ENCODE assay signal across 14 mouse cellular contexts in the genomic region with DNA sequence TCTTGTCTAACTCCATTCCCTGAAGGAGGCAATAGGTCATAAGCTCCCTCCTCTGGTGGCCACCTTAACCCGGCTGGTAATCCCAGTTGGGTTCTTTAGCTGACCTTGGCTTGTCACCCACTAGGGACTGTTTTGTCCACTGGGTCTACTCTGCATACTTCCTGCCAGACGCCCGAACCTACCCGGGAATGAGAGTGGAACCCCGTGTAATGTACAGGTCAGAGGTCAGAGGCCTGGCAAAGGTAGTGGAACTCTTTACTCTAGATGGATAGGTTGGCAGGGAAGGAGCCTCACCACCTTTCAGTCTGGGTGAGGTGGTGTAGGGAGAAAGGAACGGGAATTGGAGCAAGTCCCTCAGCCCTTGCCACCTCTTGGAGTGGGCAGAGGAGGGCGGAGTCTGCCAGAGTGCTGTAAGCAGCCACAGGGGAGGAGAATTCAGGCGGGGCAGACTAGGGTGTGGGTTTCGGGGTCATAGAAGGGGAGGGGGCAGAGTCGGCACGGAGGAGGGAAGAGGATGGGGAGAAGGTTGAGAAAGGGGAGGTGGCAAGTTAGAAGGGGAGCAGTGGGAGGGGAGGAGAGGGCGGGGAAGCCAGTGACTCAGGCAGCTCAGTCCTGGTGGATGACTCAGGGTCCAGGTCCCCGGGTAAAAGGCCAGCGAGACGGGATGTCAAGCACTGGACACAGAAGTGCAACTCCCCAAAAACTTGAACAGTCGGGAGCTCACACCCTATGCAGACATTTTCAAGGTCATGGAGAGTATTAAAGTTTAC. TPM values are rescaled to one million over a fixed set of nuclear protein-coding genes. Genes with fewer than 3 reads are reported as not detected.
DNase-seq lines count a peak whose midpoint lies in the region; ATAC-seq and TF ChIP-seq lines count a peak whose summit lies in the region.
"Had no signal": no experiment of that assay in that cellular context is flagged by ENCODE, and none has a peak within 500 bp of the region (broad histone marks: within the 10 kb centered on the region; RNA-seq: fewer than 3 reads in every experiment).

No protein-coding gene starts in this region.

- H3K27ac ChIP-seq in forebrain, embryonic 12.5 days, result no peak overlapping the region
- H3K27ac ChIP-seq in forebrain, postnatal 0 days (ENCODE audit: low read depth, low read length), result no peak overlapping the region
- H3K27ac ChIP-seq in midbrain, embryonic 11.5 days (ENCODE audit: low read depth, low read length), result no peak overlapping the region
- H3K27ac ChIP-seq in midbrain, embryonic 16.5 days (ENCODE audit: low read length), result no peak overlapping the region
- H3K27ac ChIP-seq in stomach, embryonic 15.5 days, result no peak overlapping the region
- H3K27ac ChIP-seq: embryonic facial prominence, embryonic 13.5 days; liver, embryonic 14.5 days had no signal

- 86% methylated on average over 15 of the region's 16 CpGs for WGBS in forebrain, embryonic 12.5 days
- WGBS in forebrain, postnatal 0 days, result 89% methylated on average over 16 of the region's 16 CpGs
- whole genome bisulfite sequencing in midbrain, embryonic 11.5 days, result 87% methylated on average over 16 of the region's 16 CpGs
- 86% methylated on average over 16 of the region's 16 CpGs for WGBS in midbrain, embryonic 16.5 days
- 67% methylated on average over 16 of the region's 16 CpGs for WGBS in stomach, embryonic 15.5 days

- ATAC-seq in forebrain, embryonic 12.5 days (ENCODE audit: low FRiP score), result 0 out of 2 replicates have a peak, but pooled peaks have one; percentile 14
- ATAC-seq in forebrain, postnatal 0 days, result no peak
- peak; percentile 30; the same call in 1 of the 2 replicates for ATAC-seq in midbrain, embryonic 11.5 days (ENCODE audit: low FRiP score)
- no peak for ATAC-seq in midbrain, embryonic 16.5 days
- 0 out of 2 replicates have a peak, but pooled peaks have one; percentile 56 for ATAC-seq in stomach, embryonic 15.5 days (ENCODE audit: insufficient read depth, low FRiP score, low read depth)
- ATAC-seq: CD4-positive, CD25-positive, alpha-beta regulatory T cell, adult 4 months; hindbrain, embryonic 16.5 days had no signal

- peaks cover 62% of the 10 kb centered on the region for H3K36me3 ChIP-seq in forebrain, embryonic 12.5 days (replicated peaks)
- H3K36me3 ChIP-seq in forebrain, postnatal 0 days (ENCODE audit: insufficient read depth), result peaks cover 24% of the 10 kb centered on the region; the same call in 1 of the 2 replicates
- H3K36me3 ChIP-seq in midbrain, embryonic 11.5 days (ENCODE audit: control insufficient read depth, insufficient read depth, low read length), result peaks cover 16% of the 10 kb centered on the region
- peaks cover 3% of the 10 kb centered on the region; the same call in 1 of the 2 replicates for H3K36me3 ChIP-seq in midbrain, embryonic 16.5 days (ENCODE audit: control insufficient read depth, insufficient read depth, low read length)
- peaks cover 3% of the 10 kb centered on the region; the same call in 1 of the 2 replicates for H3K36me3 ChIP-seq in stomach, embryonic 15.5 days

- DNase-seq in forebrain, postnatal 0 days, result no peak
- no peak for DNase-seq in midbrain, embryonic 11.5 days (ENCODE audit: low spot score, missing footprints)
- peak; percentile 36 for DNase-seq in adrenal gland, postnatal 25 days
- DNase-seq in yolk sac, embryonic 10.5 days (ENCODE audit: low spot score), result no peak
- no peak for DNase-seq in layer of hippocampus, postnatal 36 days
- DNase-seq: kidney, postnatal 4 days; right cerebral cortex, postnatal 25 days had no signal

- H3K27me3 ChIP-seq in forebrain, embryonic 12.5 days, result no peaks in the 10 kb centered on the region
- H3K27me3 ChIP-seq in forebrain, postnatal 0 days (ENCODE audit: insufficient read depth, low read length), result no peaks in the 10 kb centered on the region
- no peaks in the 10 kb centered on the region for H3K27me3 ChIP-seq in midbrain, embryonic 11.5 days (ENCODE audit: control insufficient read depth, insufficient read depth, low read length)
- no peaks in the 10 kb centered on the region for H3K27me3 ChIP-seq in midbrain, embryonic 16.5 days (ENCODE audit: control insufficient read depth, insufficient read depth, low read depth, low read length)
- H3K27me3 ChIP-seq in stomach, embryonic 15.5 days (replicated peaks), result no peaks in the 10 kb centered on the region
- H3K27me3 ChIP-seq: embryonic facial prominence, embryonic 13.5 days had no signal

- H3K4me1 ChIP-seq in forebrain, embryonic 12.5 days, result peaks cover 7% of the 10 kb centered on the region; the same call in 1 of the 2 replicates
- H3K4me1 ChIP-seq in forebrain, postnatal 0 days (ENCODE audit: insufficient read depth), result 0 out of 2 replicates have a peak, but pooled peaks cover 2% of the 10 kb centered on the region
- no peaks in the 10 kb centered on the region for H3K4me1 ChIP-seq in midbrain, embryonic 11.5 days (ENCODE audit: control insufficient read depth, insufficient read depth, low read length)
- no peaks in the 10 kb centered on the region for H3K4me1 ChIP-seq in midbrain, embryonic 16.5 days (ENCODE audit: control insufficient read depth, insufficient read depth, low read length)
- H3K4me1 ChIP-seq in stomach, embryonic 15.5 days, result no peaks in the 10 kb centered on the region
- H3K4me1 ChIP-seq: embryonic facial prominence, embryonic 13.5 days had no signal

- no peaks in the 10 kb centered on the region for H3K9me3 ChIP-seq in forebrain, embryonic 12.5 days
- no peaks in the 10 kb centered on the region for H3K9me3 ChIP-seq in forebrain, postnatal 0 days (ENCODE audit: low read length)
- no peaks in the 10 kb centered on the region for H3K9me3 ChIP-seq in midbrain, embryonic 11.5 days (ENCODE audit: control insufficient read depth, low read length)
- no peaks in the 10 kb centered on the region for H3K9me3 ChIP-seq in midbrain, embryonic 16.5 days (replicated peaks; ENCODE audit: control insufficient read depth, low read length, poor library complexity, severe bottlenecking)
- H3K9me3 ChIP-seq in stomach, embryonic 15.5 days, result no peaks in the 10 kb centered on the region
- H3K9me3 ChIP-seq: embryonic facial prominence, embryonic 13.5 days had no signal

- no peak overlapping the region for H3K4me2 ChIP-seq in forebrain, embryonic 12.5 days
- H3K4me2 ChIP-seq in forebrain, postnatal 0 days (ENCODE audit: low read depth), result no peak overlapping the region
- H3K4me2 ChIP-seq in midbrain, embryonic 11.5 days, result no peak overlapping the region
- H3K4me2 ChIP-seq in midbrain, embryonic 16.5 days (ENCODE audit: low read length), result no peak overlapping the region
- H3K4me2 ChIP-seq in stomach, embryonic 15.5 days, result no peak overlapping the region
- H3K4me2 ChIP-seq: embryonic facial prominence, embryonic 13.5 days had no signal

- H3K9ac ChIP-seq in forebrain, embryonic 12.5 days, result no peak overlapping the region
- no peak overlapping the region for H3K9ac ChIP-seq in forebrain, postnatal 0 days
- no peak overlapping the region for H3K9ac ChIP-seq in midbrain, embryonic 11.5 days (ENCODE audit: low read length)
- no peak overlapping the region for H3K9ac ChIP-seq in midbrain, embryonic 16.5 days (ENCODE audit: low read depth, low read length)
- H3K9ac ChIP-seq in stomach, embryonic 15.5 days, result no peak overlapping the region
- H3K9ac ChIP-seq: embryonic facial prominence, embryonic 13.5 days; liver, embryonic 14.5 days had no signal

- no peak overlapping the region for H3K4me3 ChIP-seq in forebrain, embryonic 12.5 days (replicated peaks)
- H3K4me3 ChIP-seq in forebrain, postnatal 0 days (ENCODE audit: low read depth, low read length), result no peak overlapping the region
- no peak overlapping the region for H3K4me3 ChIP-seq in midbrain, embryonic 11.5 days (ENCODE audit: low read depth, low read length)
- no peak overlapping the region for H3K4me3 ChIP-seq in midbrain, embryonic 16.5 days (ENCODE audit: low read depth, low read length)
- H3K4me3 ChIP-seq in stomach, embryonic 15.5 days (replicated peaks), result no peak overlapping the region
- H3K4me3 ChIP-seq: embryonic facial prominence, embryonic 13.5 days had no signal

- TF ChIP-seq CTCF in forebrain, postnatal 0 days (IDR thresholded peaks at IDR 0.05; ENCODE audit: low read depth), result no peak

RNA-seq across cellular contexts. Expression of gene Msh2, which starts 27.1 kb away (rescaled TPM):
- polyA plus RNA-seq in forebrain, embryonic 12.5 days (2016; fragmentation: Nextera tagmentation; extraction: Ambion mirVana), result 116 and 125 TPM in 2 replicates
- 31.1 and 33.5 TPM in 2 replicates for total RNA-seq in forebrain, postnatal 0 days (2014; rRNA removed)
- polyA plus RNA-seq in forebrain, postnatal 0 days (2015; fragmentation: Nextera tagmentation; extraction: Ambion mirVana), result 36.0 and 41.5 TPM in 2 replicates
- polyA plus RNA-seq in midbrain, embryonic 11.5 days (2014; fragmentation: Nextera tagmentation; extraction: Ambion mirVana), result 93.4 and 99.5 TPM in 2 replicates
- polyA plus RNA-seq in midbrain, embryonic 16.5 days (2015; fragmentation: Nextera tagmentation; extraction: Ambion mirVana), result 64.5 and 66.4 TPM in 2 replicates
- total RNA-seq in adrenal gland, postnatal 25 days (2021), result 24.7 and 31.0 TPM in 2 replicates
- polyA plus RNA-seq in stomach, embryonic 15.5 days (2015; fragmentation: Nextera tagmentation; extraction: Ambion mirVana), result 64.0 and 71.4 TPM in 2 replicates
- total RNA-seq in layer of hippocampus, postnatal 36 days (2021), result 10 to 100 TPM; 35.3 to 38.1 TPM

Comparison
In these comparisons a context has a peak if more than half of its experiments do, and no peak if none do; other contexts are left out.
1. ATAC-seq: peak in forebrain, embryonic 12.5 days (single experiment), midbrain, embryonic 11.5 days (single experiment) and stomach, embryonic 15.5 days (single experiment); none in forebrain, postnatal 0 days (single experiment) and midbrain, embryonic 16.5 days (single experiment).